Mouse (Mus musculus) megakaryocyte progenitor cell, adult 5-6 weeks (primary cell): ENCODE measurements around the gene Klf17. TPM values are rescaled to one million over a fixed set of nuclear protein-coding genes. Genes with fewer than 3 reads are reported as not detected.
A peak's percentile ranks its signal among the peaks of the same experiment; 100 is the strongest.
"Not testable (repeated sequence)": the region's sequence is repeated elsewhere in the genome, so short reads cannot be mapped to it uniquely, and the experiment has no call there.

Experiments used
- ATAC-seq: replicated peaks from 2 replicates; pipeline ENCODE4 v1.8.0; 2016; ENCODE audit warnings: mild to moderate bottlenecking, moderate TSS enrichment, inconsistent platforms; ENCODE audit not compliant: poor library complexity
- total RNA-seq, 2 experiments: library from RNA; stranded (forward) in 1 of 2; stranded (reverse) in 1 of 2; fragments of 157-497, 149-512 nt in 1 of 2; fragments of 200-1000 nt in 1 of 2; gene quantifications; 2 replicates each; pipeline versions ENCODE4 v1.2.3 to v1.2.4; 2015 to 2017

Gene Klf17
- total RNA-seq (2015): not detected in 2 replicates
- total RNA-seq (2017): not detected in 2 replicates

DNA sequence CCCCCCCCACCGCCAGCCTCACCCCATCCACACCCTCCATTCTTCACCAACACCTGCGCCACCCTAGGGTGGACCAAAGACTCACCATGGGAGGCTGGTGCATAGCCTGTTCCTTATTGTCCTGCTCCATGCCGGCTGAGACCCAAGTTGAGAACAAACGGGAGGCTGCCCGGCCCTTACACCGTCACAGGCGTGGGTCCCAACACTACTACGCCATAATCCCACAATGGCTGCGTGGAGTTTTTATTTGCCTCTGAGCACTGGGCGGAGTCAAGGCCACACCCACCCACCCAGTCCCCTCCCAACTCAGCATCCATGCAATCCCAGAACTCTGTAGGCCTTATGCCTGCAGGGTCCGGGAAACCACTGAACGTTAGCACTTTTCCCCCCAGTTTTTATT lies at the start of gene Klf17:
Gene Klf17, minus strand, starts transcription at position 233 of the 400 bp plus-strand sequence.
- ATAC-seq: no peak

DNA sequence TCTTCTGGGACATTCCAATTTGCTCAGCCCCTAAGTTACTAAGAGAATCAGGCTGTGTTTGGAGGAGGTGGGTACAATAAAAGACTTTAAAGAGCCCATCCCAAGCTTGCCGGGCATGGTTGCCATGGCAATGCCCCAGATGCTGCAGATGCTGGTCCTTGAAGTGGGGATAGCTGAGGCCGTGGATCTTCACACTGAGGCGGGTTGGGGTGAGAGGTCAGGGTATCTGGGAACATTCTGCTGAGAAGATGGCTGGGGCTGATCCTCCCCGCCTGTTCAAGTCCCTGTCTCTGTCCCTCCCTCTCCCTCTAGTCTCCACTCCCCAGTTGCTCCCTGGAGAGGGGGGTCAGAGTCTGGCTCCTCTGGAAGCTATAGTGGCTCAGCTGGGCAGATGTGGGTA lies 48.9 kb upstream of the Klf17 start:
- ATAC-seq: no peak

DNA sequence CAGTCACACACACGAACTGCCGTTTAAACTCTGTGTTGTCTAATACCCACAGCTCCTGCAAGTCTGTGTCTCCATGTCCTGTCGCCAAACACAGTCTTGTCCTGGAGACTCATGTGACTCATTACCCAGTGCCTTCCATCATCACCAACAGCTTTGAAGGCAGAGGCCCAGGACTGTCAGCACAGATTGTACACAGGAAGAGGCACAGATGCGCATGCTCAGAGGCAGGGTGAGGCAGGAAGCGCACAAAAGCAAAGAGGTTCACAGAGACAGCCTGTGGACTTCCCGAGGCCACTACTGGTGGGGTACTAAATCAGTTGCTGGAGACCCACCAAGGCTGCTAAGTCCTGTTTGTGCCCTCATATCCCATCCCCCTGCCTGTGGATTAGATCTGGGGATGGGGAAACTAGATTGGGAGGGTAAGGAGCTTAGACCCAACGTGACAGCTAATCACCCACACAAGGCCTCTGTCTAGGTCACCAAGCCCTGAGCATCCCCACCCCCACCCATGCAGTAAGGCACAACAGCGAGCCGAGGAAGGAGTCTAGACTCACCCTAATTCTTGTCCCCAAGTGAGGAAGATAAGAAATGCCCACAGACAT lies 48.2 kb upstream of the Klf17 start:
- ATAC-seq: no peak

DNA sequence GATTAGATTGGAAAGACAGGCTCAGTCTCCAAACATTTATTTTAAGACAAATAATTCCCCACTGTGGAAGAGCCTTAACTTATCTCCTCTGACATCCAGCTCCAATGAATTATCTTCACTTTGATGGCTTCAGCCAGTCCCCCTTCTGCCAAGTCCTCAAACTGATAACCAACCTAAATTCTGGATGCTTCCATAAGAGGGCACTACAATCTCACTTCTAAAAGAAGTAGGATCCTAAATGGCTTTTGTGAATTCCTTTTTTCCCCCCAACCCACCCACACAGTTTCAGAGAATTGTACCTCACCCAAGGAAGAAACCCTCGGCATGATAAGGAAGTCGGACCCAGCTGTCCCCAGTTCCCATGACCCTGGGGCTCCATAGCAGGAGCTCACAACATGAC lies 45.5 kb upstream of the Klf17 start:
- ATAC-seq: no peak

DNA sequence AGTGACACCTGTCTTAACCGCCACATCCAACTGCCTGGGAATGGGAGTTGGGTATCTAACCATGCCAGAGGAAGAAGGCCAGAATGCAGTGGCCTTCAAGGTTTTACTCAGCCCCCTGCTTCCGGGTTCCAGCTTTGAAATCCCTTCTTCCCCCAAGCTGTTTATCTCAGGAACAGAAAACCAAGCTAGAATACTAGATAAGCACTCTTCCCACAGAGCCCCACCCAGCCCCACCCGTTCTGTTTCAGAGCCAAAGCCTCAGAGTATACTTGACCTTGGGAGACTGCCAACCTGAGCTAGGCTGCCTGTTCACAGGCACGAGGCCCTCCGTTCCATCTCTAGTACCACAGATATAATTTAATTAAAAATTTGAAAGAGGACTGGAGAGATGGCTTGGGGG lies 41.5 kb upstream of the Klf17 start:
- ATAC-seq: peak; percentile 91

DNA sequence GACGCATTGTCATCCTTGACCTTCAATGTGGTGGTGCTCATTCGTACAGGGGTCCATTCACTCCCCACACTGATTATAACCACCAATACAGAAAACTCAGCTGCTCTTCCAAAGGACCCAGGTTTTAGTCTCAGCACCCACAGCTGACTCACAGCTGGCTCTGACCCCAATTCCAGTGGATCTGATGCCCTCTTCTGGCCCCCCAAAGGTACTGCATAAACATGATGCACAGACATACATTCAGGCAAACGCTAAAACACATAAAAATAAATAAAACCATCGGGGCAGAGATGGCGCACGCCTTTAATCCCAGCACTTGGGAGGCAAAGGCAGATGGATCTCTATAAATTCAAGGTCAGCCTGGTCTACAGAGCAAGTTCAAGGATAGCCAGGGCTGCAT lies 34.5 kb upstream of the Klf17 start:
- ATAC-seq: no peak

DNA sequence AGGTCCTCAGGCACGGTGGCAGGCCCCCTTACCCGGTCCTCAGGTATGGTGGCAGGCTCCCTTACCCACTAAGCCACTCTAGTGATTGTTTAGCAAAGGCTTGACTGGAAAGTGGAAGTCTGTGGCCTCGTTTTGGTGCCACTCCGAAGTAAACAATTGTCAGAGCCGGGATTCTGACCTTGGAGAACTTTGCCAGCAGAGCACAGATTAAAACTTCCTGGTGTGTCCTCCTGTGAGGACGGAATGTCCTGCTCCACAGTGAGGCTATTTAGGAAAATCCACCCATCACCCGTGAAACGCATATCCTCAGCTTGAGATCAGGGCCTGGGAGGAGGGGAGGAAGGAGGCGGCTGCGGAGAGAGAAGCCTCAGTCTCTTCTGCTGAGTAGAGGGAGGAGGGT lies 22.9 kb upstream of the Klf17 start:
- ATAC-seq: no peak

DNA sequence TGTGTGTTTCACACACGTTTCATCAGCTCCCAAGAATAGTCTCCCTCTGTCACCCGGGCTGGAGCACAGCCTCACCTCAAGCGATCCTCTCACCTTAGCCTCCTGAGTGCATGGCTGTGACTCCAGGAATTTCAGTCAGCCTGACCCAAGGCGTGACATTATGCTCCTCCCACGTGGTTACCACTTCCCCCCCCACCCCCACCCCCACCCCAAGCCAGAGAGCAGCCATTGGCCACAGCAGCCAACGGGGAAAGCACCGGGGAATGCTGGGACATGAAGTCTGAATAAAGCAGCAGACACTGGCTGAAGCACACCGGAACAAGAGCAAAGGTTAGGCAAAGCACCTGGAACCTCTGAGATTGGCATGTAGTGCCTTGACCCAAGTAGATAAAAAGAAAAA lies 21.5 kb upstream of the Klf17 start:
- ATAC-seq: peak; percentile 63

DNA sequence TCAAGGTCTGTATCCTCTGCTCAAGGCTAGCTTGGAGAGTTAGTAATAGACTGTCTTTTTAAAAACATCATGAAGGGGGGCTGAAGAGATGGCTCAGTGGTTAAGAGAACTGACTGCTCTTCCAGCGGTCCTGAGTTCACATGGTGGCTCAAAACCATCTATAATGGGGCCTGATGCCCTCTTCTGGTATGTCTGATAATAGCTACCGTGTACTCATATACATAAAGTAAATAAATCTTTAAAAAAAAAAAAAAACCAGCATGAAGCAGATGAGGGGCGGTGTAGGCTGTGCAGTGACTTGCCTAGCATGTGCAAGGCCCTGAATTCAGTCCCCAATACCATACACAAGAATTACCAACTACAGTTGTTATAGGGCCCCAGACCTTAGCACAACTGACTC lies 17.5 kb upstream of the Klf17 start:
- ATAC-seq: no peak

DNA sequence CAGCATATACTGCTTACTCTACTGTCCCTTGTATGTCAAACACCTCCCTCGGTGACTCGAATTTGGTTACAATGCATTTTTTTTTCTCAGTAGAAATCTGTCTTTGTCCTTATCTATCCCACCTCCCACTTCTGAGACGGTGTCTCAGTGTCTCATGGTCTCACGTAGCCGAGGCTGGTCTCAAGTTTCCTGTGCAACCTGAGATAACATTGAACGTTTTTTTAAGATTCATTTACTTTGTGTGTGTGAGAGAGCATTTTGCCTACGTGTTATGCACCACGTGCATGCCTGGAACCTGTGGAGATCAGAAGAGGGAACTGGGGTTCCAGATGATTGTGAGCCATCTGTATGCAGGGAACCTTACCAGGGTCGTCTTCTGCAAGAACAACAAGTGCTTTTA lies 7.5 kb upstream of the Klf17 start:
- ATAC-seq: no peak

DNA sequence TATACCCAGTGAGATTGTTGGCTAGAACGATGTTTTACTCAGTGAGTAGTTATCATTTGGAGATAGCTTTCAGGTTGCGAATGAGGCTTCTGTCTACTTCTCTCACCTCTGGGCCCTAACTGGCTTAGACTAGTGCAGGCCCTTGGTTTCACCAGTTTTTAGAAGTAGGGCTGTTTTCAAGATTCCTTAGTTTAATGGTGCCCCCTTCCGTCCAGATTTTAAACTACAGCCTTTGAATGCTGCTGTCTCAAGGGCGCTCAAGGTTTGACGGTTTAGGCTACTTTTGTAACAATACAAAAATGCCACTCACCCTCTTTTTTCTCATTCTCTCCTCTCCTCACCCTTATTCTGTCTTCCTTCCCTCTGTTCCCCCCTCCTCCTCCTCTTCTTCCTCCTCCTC lies 5.5 kb upstream of the Klf17 start:
- peak; percentile 72 for ATAC-seq

DNA sequence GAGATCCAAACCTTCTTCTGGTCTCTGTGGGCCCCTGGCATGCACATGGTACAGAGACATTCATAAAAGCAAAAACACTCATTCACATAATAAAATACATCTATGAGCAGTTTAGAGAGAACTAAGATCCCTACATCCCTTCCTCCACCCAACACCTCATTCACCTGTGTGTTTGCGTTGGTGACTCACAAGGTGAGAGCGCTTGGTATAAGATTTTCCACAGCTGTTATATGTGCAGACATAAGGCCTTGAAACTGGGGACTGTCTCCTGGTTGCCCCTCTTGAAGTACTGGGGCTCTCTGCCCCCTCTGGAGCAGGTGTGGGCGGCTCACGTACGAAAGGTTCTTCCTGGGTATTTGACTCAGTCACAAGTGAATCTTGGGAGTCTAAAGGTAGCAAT lies 5.3 kb downstream of the Klf17 start:
- ATAC-seq: no peak

DNA sequence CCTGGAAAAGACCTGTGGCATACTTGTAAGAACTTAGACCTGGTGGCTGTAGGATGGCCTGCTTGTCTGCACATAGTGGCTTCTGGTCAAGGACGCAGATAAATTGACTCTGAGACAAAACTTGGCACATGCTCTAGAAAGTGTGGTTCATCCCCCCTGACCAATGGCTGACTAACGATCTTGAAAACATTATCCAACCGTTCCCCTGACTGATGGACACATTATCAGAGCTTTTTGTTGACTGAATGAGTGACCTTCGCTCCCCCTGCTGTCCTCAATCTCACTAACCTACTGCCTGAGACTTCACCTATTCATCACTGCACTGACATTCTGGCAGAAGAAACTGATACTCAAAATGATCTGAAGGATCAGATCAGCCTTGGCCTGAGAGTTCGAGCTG lies 13.0 kb downstream of the Klf17 start:
- ATAC-seq: not testable (repeated sequence)

DNA sequence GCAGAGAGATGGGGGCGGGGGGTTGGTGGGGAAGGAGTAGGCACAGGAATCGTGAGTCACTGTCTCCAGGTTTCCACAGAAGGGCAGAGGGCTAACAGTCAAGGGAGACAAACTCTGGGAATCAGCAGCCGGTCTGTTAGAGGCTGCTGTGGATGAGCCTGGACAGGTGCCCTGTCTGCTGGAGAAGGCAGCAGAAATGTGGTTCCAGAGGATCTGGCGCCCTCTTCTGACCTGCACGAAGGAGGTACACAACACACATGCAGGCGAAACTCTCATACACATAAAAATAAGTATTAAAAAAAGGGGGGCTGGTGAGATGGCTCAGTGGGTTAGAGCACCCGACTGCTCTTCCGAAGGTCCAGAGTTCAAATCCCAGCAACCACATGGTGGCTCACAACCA lies 27.9 kb downstream of the Klf17 start:
- ATAC-seq: peak; percentile 73

DNA sequence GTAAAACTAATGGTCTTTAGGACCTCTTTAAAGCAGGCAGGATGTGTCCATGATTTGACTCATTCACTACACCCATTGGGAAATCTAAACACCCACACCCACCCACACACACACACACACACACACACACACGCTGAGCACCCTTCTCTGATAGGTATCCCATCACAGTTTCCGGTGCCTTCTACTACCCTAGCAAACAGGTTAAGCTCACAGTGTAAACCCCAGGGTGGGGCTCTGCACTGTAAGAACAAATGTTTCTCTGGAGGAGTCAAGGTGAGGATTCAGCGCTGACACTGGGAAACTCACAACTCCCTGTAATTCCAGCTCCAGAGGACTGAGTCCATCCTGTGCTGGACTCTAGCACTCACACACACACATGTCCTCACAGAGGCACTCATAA lies 33.5 kb downstream of the Klf17 start:
- ATAC-seq: no peak

DNA sequence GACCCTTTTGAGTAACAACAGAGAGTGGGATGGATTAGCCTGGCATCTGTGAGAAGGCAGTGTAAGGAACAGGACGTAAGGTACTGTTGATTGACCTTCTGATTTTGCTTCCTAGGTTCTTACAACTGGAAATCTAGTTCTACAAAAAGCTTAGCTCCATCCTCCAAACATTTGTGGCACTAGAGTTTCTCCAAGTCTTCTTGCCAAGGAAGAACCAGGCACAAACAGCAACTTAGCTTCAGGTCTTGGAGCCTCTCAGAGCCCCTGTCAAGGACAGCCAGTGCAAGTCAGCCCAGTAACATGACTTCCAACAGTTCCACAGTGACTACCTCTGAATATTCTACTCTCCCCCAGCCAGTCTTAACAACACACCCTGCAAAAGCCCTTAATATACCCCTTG lies 41.3 kb downstream of the Klf17 start, which contains the start of gene Gm12845:
Gene Gm12845, plus strand, starts transcription at position 301 of the 400 bp plus-strand sequence.
- no peak for ATAC-seq

DNA sequence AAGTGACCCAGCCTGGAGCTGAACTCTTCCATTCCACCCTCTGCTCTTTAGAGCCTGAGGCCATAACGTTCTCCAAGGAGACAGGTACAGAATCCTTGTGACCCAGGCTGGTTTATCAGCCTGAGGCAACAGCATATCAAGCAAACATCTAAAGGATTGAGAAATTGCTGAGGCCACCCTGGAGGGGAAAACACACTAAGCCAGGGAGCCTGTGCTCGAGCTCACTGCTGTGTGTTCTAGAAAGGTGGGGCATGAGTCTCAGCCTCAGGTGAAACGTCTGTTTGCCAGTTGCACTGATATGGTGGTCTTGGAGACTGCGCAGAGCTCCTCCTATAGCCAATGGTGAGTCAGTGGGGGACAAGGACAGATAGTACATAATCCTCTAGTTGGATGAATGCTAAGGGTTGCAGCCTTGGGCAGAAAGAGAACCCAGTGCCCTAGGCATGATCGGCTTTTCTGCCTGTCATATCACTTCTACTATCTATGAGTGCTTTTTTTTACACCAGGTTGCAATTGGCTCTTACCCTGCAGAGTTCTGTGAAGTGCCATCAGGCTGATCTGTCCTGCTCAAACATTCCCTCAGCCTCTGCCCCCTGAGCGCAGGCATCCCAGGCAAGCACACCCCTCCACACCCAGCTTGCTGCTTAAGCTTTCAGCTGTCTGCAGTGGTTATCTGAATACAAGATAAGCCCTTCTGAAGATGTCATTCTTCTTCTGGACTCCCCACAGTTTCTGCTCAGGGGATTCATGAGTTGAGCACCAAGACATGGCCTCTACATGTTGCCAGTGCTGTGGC lies 51.9 kb downstream of the Klf17 start:
- no peak for ATAC-seq

DNA sequence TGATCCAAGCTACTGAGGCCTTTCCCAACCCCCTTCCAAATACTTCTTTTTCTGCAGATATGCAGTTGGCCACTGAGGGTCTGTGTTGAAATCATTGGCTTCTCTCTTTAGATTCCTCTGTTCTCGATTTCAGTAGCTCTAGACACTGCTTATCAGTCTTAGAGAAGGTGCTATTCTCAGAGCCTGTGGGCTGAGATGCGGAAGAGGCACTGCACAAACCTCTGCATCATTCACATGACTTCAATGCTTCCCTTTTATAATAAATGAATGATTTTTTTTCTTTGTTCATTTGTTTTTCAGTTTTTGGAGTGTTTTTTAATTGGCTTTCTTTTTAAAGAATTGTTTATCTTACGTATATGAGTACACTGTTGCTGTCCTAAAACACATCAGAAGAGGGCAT lies 53.1 kb downstream of the Klf17 start:
- ATAC-seq: no peak

DNA sequence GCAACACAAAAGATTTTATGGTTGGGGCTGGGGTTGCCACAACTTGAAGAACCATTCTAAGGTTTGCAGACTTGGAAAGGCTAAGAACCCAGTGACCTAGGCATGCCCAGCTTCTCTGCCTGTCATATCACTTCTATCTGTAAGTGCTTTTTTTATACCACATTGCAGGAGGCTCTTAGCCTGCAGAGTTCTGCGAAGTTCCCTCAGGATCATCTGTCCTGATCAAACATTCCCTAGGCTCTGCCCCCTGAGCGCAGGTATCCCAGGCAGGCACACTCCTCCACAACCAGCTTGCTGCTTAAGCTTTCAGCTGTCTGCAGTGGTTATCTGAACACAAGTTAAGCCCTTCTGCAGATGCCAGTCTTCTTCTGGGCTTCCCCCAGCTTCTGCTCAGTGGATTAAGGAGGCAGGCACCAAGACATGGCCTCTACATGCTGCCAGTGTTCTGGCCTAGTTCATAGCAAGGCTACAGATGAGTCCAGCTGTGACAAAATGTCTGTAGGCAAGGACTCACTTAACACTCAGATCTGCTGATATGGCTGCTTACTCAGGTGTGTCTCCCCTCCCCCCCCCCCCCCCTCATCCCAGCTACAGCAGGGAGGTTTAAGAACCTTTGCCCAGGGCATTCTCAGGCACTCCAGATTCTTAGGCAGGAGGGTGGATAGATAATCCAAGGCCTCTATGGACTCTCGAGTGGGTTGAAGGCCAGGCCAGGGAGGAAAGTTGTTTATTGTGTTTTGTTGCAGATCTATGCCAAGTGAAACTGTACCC lies 56.5 kb downstream of the Klf17 start:
- ATAC-seq: no peak
